Mouse (Mus musculus): ENCODE measurements at regions not wholly inside any gene's neighbourhood (a gene's known extent, or its start where the extent isn't known, plus 50 kb on each side); places are given as distances from the start of the nearest gene placed in this dataset.

- DNase-seq (ENCODE audit: low spot score), result no peak
These were observed 162.9 kb upstream of the Arid2 start for GRCm38 (mm10) chr15:96124397-96124796.

GRCm38 (mm10) chr15:96129699-96130098 is 157.6 kb upstream of the Arid2 start:
- no peak for DNase-seq (ENCODE audit: low spot score)

- DNase-seq (ENCODE audit: low spot score), result no peak
These were observed 156.8 kb upstream of the Arid2 start for GRCm38 (mm10) chr15:96130531-96130930.

GRCm38 (mm10) chr15:96131582-96132091 is 155.7 kb upstream of the Arid2 start:
- DNase-seq (ENCODE audit: low spot score), result no peak

GRCm38 (mm10) chr15:96132636-96133035 is 154.7 kb upstream of the Arid2 start:
- DNase-seq (ENCODE audit: low spot score), result no peak

- no peak for DNase-seq (ENCODE audit: low spot score)
These were observed 152.0 kb upstream of the Arid2 start for GRCm38 (mm10) chr15:96135250-96135731.

DNA sequence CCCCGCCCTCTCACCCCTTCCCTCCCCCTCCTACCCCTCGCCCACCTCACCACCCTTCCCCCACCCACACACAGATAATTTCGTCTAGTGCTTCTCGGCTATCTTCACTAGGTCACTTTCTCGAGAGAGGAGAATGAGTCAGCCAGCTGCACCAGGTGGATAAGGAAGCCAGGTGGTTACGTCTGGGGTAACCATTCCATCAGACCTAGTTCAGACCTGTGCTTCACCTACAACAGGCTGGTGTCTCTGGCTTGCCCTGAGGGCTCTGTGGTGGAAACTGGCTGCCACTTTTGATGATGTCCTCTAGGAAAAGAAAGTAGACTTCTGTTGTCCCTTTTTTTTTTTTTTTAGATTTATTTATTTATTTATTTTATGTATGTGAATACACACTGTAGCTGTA is 151.5 kb upstream of the Arid2 start:
- no peak for DNase-seq (ENCODE audit: low spot score)

GRCm38 (mm10) chr15:96137534-96137933 is 149.8 kb upstream of the Arid2 start:
- no peak for DNase-seq (ENCODE audit: low spot score)

- no peak for DNase-seq (ENCODE audit: low spot score)
These were observed 149.4 kb upstream of the Arid2 start for GRCm38 (mm10) chr15:96137945-96138344.

DNA sequence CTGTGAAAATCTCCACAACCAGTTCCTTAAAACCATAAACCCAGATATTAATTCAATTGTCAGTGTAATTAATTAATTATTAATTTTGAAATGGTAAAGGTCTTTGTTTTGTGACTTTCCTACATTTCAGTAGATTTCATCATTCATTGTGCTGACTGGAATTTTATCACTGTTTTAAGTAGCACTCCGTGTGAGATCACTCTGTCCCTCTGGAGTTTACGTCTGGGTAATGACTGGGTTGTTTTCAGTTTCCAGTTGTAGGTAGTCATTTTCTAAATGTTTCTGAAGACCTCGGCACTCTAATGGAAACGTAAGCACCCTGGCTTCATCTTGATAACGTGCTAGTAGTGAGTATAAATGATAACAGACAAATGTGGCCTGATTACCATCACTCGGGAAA is 133.8 kb upstream of the Arid2 start:
- DNase-seq (ENCODE audit: low spot score), result no peak

GRCm38 (mm10) chr15:96158321-96158720 is 129.0 kb upstream of the Arid2 start:
- DNase-seq (ENCODE audit: low spot score), result no peak

- no peak for DNase-seq (ENCODE audit: low spot score)
These were observed 122.4 kb upstream of the Arid2 start for GRCm38 (mm10) chr15:96164771-96165431.

DNA sequence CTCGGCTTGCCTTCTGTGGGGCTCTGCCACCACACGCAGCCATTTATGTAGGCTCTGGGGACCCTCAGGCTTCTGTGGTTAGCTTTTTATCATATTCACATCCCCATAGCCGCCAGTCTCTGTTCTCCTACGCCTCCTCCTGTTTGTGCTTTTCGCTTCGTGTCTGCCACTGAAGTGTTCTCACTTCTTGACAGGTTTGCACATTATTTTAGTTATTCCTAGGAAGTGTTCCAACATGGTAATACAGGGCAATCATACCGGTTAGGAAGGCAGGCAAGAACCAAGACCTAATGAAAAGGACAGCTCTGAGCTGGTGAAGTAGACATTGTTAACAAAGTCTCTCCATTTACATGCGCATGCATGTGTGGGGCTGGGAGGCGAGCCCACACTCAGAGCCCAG is 120.1 kb upstream of the Arid2 start:
- no peak for DNase-seq (ENCODE audit: low spot score)

- no peak for DNase-seq (ENCODE audit: low spot score)
These were observed 117.4 kb upstream of the Arid2 start for GRCm38 (mm10) chr15:96169726-96170467.

- no peak for DNase-seq (ENCODE audit: low spot score)
These were observed 116.1 kb upstream of the Arid2 start for GRCm38 (mm10) chr15:96170986-96171769.

DNA sequence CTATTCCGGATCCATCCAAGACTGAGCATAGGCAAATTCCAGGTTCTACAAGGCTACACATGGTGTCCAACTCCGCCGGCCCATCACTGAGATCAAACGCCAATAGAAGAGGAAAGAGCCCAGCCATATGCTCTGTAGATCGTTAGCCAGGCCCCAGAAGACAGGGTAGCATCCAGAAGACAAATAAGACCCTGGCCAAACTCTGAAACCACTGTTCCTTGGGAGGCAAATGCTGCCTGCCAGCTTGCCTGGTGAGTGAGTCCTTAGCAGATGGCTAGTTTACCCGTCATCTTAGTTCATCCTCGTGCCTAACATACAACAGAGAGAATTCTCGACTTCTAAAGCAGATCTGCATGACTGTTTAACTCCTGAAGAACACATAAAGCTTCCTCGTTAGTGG is 109.4 kb upstream of the Arid2 start:
- DNase-seq (ENCODE audit: low spot score), result no peak

DNA sequence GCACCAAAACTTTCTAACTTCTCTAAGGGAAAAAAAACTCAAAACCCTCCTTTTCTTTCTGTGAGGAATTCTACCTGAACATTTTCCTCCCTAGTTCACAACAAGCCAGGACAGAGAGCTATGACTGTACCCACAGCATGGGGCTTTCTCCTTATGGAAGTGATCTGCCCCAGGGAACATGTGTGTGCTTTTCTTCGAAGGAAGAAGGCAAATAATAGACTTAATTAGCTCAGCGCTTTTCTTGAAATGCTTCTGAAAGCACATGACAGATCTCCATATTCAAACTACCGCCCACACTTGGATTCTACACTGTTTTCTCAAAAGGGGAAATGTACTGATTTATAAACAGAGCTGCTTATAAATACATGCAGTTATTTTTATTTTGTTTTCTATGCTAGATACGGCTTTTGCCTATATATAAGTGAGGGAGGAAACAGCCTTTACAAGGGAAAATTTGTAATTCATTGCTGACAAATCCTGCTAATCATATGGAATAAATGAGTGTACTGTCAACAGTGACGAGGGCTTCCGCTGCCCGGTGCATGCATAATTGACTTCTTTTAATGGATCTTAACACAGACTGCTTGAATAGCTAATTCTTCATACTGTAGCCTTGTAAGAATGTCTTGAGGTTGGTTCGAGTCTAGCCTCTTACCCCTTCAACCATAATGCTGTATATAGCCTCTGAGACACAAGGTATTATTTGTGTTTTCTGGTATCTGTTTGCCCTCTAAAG is 108.8 kb upstream of the Arid2 start:
- no peak for DNase-seq (ENCODE audit: low spot score)

DNA sequence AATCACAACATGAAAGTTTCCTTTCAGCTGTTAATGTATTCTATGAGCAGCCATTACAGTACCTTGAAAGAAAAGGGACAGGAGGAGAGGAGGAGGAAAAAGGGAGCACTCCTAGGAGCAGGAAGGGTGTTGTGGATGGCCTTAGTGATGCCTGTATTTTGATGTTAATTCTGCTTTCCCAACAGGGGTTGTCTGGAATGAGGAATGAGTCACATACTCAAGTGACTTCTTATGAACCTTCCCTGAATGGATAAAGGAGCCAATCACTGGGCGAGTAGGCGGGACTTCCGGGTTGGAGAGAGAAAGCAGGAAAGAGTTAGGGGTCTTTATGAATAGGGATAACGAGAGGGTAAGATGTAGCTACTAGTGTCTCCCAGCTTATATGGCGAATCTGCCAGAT is 107.8 kb upstream of the Arid2 start:
- DNase-seq (ENCODE audit: low spot score), result no peak

DNA sequence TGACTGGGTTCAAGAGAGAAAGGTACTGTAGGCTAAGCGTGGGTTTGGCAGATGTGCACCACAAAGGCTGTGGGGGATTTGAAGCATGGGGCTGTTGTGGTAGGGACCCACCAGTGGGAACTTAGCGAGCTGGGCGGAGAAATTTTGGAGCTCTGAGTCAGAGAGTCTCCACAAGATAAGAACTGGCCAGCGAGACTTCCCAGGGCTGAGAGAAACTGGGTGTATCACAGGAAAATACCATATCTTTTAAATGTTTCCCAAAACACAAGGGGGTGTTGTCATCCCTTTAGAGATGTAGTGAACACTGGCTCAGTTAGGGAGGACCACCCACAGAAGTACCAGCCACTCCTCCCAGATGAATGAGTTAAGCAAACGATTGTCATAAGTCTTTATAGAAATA is 107.3 kb upstream of the Arid2 start:
- DNase-seq (ENCODE audit: low spot score), result no peak

GRCm38 (mm10) chr15:96180977-96181376 is 106.3 kb upstream of the Arid2 start:
- DNase-seq (ENCODE audit: low spot score), result no peak

DNA sequence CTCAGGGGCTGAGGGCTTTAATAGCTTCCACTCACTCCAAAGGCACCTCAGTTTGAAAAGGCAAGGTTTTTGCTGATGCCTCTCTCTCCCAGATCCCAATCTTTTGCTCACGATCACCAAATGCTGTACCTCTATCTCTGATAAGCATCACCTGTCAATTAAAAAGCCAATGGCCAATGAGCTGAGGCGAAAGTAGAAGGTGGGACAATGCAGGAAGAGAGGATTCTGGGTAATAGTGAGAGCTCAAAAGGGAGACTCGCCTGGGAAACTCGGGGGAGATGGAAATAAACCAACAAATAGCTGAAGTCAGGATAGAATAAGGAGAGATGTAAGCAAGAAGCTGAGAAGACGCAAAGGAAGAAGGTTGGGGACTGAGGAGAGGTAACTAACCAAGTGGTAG is 105.0 kb upstream of the Arid2 start:
- DNase-seq (ENCODE audit: low spot score), result no peak

- no peak for DNase-seq (ENCODE audit: low spot score)
These were observed 104.2 kb upstream of the Arid2 start for GRCm38 (mm10) chr15:96183069-96183468.
